Mouse (Mus musculus): ENCODE measurements around the gene Icam1. TPM values are rescaled to one million over a fixed set of nuclear protein-coding genes. Genes with fewer than 3 reads are reported as not detected.

Gene Icam1
- polyA plus RNA-seq, 1 experiment from 2014 or later, result 9.5 TPM

DNA sequence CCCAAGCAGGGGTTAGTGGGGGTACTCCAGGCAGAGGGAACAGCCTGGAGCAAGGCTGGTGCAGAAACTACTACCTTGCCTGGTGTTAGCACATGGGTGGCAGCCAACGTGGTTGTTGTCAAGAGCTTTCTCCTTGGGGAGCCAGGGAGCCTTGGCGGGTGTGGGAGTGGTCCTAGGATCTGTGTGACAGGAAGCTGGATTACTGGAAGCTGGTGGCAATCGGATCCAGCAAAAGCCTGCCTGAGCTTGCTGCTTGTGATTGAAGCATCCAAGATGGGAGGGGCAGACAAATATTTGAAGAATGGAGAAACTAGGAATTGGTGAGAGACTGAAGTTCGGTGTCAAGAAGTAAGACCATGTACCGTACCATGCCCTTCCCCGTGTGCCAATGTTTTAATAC lies 6.5 kb downstream of the Icam1 start:
- TF ChIP-seq EP300 (optimal IDR thresholded peaks at IDR 0.05), result no peak
- TF ChIP-seq CTCF (IDR thresholded peaks at IDR 0.05; ENCODE audit: low read depth), result no peak
- Histone ChIP-seq H3K27ac (replicated peaks) (no peak overlapping the region), H3K36me3 (ENCODE audit: control insufficient read depth, insufficient read depth, low read length) (no peaks in the 10 kb centered on the region), H3K4me1 (replicated peaks; ENCODE audit: control insufficient read depth, insufficient read depth) (no peaks in the 10 kb centered on the region), H3K9ac (ENCODE audit: low read length) (no peak overlapping the region), H3K4me3 (ENCODE audit: low read depth, low read length) (no peak overlapping the region), H3K9me3 (ENCODE audit: control insufficient read depth, low read length) (no peaks in the 10 kb centered on the region), H3K27me3 (ENCODE audit: control insufficient read depth, insufficient read depth, low read length) (no peaks in the 10 kb centered on the region), H3K4me2 (replicated peaks; ENCODE audit: low read depth) (no peak overlapping the region)
- WGBS, result 39% methylated on average over 6 of the region's 6 CpGs
- DNase-seq (ENCODE audit: low spot score) (no peak), ATAC-seq (ENCODE audit: low FRiP score, low TSS enrichment) (no peak)

DNA sequence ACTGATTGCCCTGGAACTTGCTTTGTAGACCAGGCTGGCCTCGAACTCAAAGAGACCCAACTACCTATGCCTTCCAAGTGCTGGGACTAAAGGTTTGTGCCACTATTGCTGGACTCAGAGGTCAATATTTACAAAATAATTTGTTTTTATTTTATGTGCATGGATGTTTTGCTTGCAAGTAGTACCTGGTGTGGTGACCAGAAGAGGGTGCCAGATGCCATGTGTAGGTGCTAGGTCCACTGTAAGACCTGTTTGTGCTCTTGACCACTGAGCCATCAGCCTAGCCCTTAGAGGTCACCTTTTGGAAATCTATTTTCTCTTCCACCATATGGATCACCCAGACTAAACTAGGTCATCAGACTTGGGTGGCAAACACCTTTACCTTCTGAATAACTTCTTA lies 6.9 kb downstream of the Icam1 start:
- Histone ChIP-seq H3K27ac (replicated peaks) (no peak overlapping the region), H3K27me3 (ENCODE audit: control insufficient read depth, insufficient read depth, low read length) (no peaks in the 10 kb centered on the region), H3K9ac (ENCODE audit: low read length) (no peak overlapping the region), H3K4me2 (replicated peaks; ENCODE audit: low read depth) (no peak overlapping the region), H3K4me3 (ENCODE audit: low read depth, low read length) (no peak overlapping the region), H3K4me1 (replicated peaks; ENCODE audit: control insufficient read depth, insufficient read depth) (no peaks in the 10 kb centered on the region), H3K9me3 (ENCODE audit: control insufficient read depth, low read length) (no peaks in the 10 kb centered on the region), H3K36me3 (ENCODE audit: control insufficient read depth, insufficient read depth, low read length) (no peaks in the 10 kb centered on the region)
- no peak for ATAC-seq (ENCODE audit: low FRiP score, low TSS enrichment)
- TF ChIP-seq EP300 (optimal IDR thresholded peaks at IDR 0.05) (no peak), CTCF (IDR thresholded peaks at IDR 0.05; ENCODE audit: low read depth) (peak; percentile 51)
- WGBS, result 83% methylated on average over 1 of the region's 1 CpGs
- no peak for DNase-seq (ENCODE audit: low spot score)

DNA sequence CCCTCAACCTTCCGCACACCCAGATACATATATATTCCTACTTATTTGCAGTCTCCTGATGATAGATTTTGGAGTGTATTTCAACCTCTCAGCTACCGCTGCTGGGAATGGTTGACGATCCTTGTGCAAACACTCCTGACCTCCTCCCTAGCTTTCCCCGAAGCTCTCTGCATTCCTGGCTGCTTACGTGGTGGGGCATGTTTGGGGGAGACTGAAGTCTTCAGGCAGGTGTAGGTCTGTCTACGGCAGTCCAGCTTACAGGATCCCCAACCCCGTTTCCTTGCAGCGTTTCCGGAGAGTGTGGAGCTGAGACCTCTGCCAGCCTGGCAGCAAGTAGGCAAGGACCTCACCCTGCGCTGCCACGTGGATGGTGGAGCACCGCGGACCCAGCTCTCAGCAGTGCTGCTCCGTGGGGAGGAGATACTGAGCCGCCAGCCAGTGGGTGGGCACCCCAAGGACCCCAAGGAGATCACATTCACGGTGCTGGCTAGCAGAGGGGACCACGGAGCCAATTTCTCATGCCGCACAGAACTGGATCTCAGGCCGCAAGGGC lies 9.5 kb downstream of the Icam1 start:
- WGBS, result 43% methylated on average over 19 of the region's 19 CpGs
- H3K9ac ChIP-seq (ENCODE audit: low read length), result 0 out of 2 replicates have a peak overlapping the region, but pooled peaks have one; percentile 8
- peak; percentile 64 for DNase-seq (ENCODE audit: low spot score)
- H3K27me3 ChIP-seq (ENCODE audit: control insufficient read depth, insufficient read depth, low read length), result no peaks in the 10 kb centered on the region
- no peaks in the 10 kb centered on the region for H3K9me3 ChIP-seq (ENCODE audit: control insufficient read depth, low read length)
- H3K4me3 ChIP-seq (ENCODE audit: low read depth, low read length), result no peak overlapping the region
- TF ChIP-seq CTCF (IDR thresholded peaks at IDR 0.05; ENCODE audit: low read depth), result no peak
- TF ChIP-seq EP300 (optimal IDR thresholded peaks at IDR 0.05), result no peak
- no peaks in the 10 kb centered on the region for H3K36me3 ChIP-seq (ENCODE audit: control insufficient read depth, insufficient read depth, low read length)
- ATAC-seq (ENCODE audit: low FRiP score, low TSS enrichment), result peak; percentile 71
- 0 out of 2 replicates have a peak, but pooled peaks cover 3% of the 10 kb centered on the region for H3K4me1 ChIP-seq (replicated peaks; ENCODE audit: control insufficient read depth, insufficient read depth)
- H3K27ac ChIP-seq (replicated peaks), result peak overlapping the region; percentile 78
- H3K4me2 ChIP-seq (replicated peaks; ENCODE audit: low read depth), result 0 out of 2 replicates have a peak overlapping the region, but pooled peaks have one; percentile 11

DNA sequence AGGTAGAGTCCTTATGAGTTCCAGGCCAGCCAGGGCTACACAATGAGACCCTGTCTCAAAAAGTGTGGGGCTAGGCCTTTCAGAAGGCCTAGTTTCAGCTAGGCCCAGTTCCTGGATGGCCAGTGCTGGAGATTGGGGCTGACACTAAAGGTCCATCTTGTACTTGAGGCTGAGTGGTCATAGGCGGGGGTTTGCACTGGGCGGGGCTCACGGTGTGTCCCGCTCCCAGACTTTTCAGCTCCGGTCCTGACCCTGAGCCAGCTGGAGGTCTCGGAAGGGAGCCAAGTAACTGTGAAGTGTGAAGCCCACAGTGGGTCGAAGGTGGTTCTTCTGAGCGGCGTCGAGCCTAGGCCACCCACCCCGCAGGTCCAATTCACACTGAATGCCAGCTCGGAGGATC lies 11.1 kb downstream of the Icam1 start:
- TF ChIP-seq CTCF (IDR thresholded peaks at IDR 0.05; ENCODE audit: low read depth) (no peak), EP300 (optimal IDR thresholded peaks at IDR 0.05) (no peak)
- 0 out of 2 replicates have a peak, but pooled peaks cover 3% of the 10 kb centered on the region for H3K4me1 ChIP-seq (replicated peaks; ENCODE audit: control insufficient read depth, insufficient read depth)
- 62% methylated on average over 12 of the region's 12 CpGs for WGBS
- H3K4me2 ChIP-seq (replicated peaks; ENCODE audit: low read depth), result no peak overlapping the region
- ATAC-seq (ENCODE audit: low FRiP score, low TSS enrichment), result no peak
- no peaks in the 10 kb centered on the region for H3K27me3 ChIP-seq (ENCODE audit: control insufficient read depth, insufficient read depth, low read length)
- H3K36me3 ChIP-seq (ENCODE audit: control insufficient read depth, insufficient read depth, low read length), result no peaks in the 10 kb centered on the region
- H3K9ac ChIP-seq (ENCODE audit: low read length), result no peak overlapping the region
- H3K27ac ChIP-seq (replicated peaks), result no peak overlapping the region
- no peak for DNase-seq (ENCODE audit: low spot score)
- H3K4me3 ChIP-seq (ENCODE audit: low read depth, low read length), result no peak overlapping the region
- H3K9me3 ChIP-seq (ENCODE audit: control insufficient read depth, low read length), result no peaks in the 10 kb centered on the region

DNA sequence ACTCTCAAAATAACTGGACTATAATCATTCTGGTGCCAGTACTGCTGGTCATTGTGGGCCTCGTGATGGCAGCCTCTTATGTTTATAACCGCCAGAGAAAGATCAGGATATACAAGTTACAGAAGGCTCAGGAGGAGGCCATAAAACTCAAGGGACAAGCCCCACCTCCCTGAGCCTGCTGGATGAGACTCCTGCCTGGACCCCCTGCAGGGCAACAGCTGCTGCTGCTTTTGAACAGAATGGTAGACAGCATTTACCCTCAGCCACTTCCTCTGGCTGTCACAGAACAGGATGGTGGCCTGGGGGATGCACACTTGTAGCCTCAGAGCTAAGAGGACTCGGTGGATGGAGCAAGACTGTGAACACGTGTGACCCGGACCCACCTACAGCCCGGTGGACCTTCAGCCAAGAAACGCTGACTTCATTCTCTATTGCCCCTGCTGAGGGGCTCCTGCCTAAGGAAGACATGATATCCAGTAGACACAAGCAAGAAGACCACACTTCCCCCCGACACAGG lies 12.0 kb downstream of the Icam1 start:
- TF ChIP-seq EP300 (optimal IDR thresholded peaks at IDR 0.05), result no peak
- TF ChIP-seq CTCF (IDR thresholded peaks at IDR 0.05; ENCODE audit: low read depth), result no peak
- Histone ChIP-seq H3K9ac (ENCODE audit: low read length) (no peak overlapping the region), H3K27ac (replicated peaks) (no peak overlapping the region), H3K36me3 (ENCODE audit: control insufficient read depth, insufficient read depth, low read length) (no peaks in the 10 kb centered on the region), H3K4me2 (replicated peaks; ENCODE audit: low read depth) (no peak overlapping the region), H3K4me1 (replicated peaks; ENCODE audit: control insufficient read depth, insufficient read depth) (0 out of 2 replicates have a peak, but pooled peaks cover 3% of the 10 kb centered on the region), H3K27me3 (ENCODE audit: control insufficient read depth, insufficient read depth, low read length) (peaks cover 5% of the 10 kb centered on the region; the same call in 1 of the 2 replicates), H3K4me3 (ENCODE audit: low read depth, low read length) (no peak overlapping the region), H3K9me3 (ENCODE audit: control insufficient read depth, low read length) (no peaks in the 10 kb centered on the region)
- DNase-seq (ENCODE audit: low spot score) (no peak), ATAC-seq (ENCODE audit: low FRiP score, low TSS enrichment) (no peak)
- WGBS, result 71% methylated on average over 8 of the region's 8 CpGs

DNA sequence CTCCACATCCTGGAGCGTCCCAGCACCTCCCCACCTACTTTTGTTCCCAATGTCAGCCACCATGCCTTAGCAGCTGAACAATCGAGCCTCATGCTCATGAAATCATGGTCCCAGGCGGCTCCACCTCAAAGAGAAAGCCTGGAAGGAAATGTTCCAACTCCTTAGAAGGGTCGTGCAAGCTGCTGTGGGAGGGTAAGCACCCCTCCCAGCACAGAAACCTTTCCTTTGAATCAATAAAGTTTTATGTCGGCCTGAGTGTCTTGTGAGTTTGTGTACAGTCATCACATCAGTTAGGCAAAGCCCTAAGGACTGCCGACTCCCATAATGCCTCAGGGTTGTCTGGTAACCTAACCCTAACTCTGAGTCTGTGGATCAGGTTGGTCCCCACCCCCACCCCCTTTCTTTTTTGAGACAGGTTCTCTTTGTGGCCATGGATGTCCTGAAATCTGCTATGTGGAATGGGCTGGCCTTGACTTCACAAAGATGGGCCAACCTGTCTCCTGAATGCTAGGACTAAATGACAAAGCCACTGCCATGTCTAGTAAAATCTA lies 12.8 kb downstream of the Icam1 start:
- no peak overlapping the region for H3K27ac ChIP-seq (replicated peaks)
- no peak overlapping the region for H3K4me2 ChIP-seq (replicated peaks; ENCODE audit: low read depth)
- H3K9me3 ChIP-seq (ENCODE audit: control insufficient read depth, low read length), result no peaks in the 10 kb centered on the region
- H3K36me3 ChIP-seq (ENCODE audit: control insufficient read depth, insufficient read depth, low read length), result no peaks in the 10 kb centered on the region
- ATAC-seq (ENCODE audit: low FRiP score, low TSS enrichment) (no peak), DNase-seq (ENCODE audit: low spot score) (no peak)
- 0 out of 2 replicates have a peak, but pooled peaks cover 3% of the 10 kb centered on the region for H3K4me1 ChIP-seq (replicated peaks; ENCODE audit: control insufficient read depth, insufficient read depth)
- no peak for TF ChIP-seq CTCF (IDR thresholded peaks at IDR 0.05; ENCODE audit: low read depth)
- no peak for TF ChIP-seq EP300 (optimal IDR thresholded peaks at IDR 0.05)
- peaks cover 5% of the 10 kb centered on the region; the same call in 1 of the 2 replicates for H3K27me3 ChIP-seq (ENCODE audit: control insufficient read depth, insufficient read depth, low read length)
- H3K9ac ChIP-seq (ENCODE audit: low read length), result no peak overlapping the region
- no peak overlapping the region for H3K4me3 ChIP-seq (ENCODE audit: low read depth, low read length)
- 68% methylated on average over 6 of the region's 6 CpGs for WGBS

Measured in stomach, postnatal 0 days (tissue).